Mouse (Mus musculus) intestine, embryonic 14.5 days (tissue): Measurements from ENCODE around the gene Csad. TPM values are rescaled to one million over a fixed set of nuclear protein-coding genes. Genes with fewer than 3 reads are reported as not detected.

Source experiments
- ATAC-seq: fragments of 200-750 bp; cut with Nextera tagmentation; replicated peaks from 2 replicates; pipeline ENCODE4 v1.8.0; 2017; ENCODE audit warnings: low read depth, moderate number of reproducible peaks, moderate TSS enrichment, moderate library complexity; ENCODE audit not compliant: low FRiP score, low TSS enrichment
- DNase-seq: peaks from one replicate; pipeline ENCODE4 v3.0.0-alpha.2; 2018; ENCODE audit warnings: low spot score
- H3K27ac ChIP-seq: fragments of 300-500 bp; sonication (generic); 2 replicates; pipeline ENCODE4 v1.5.1; 2014; ENCODE audit warnings: low read depth, mild to moderate bottlenecking, control low read depth
- H3K27me3 ChIP-seq: fragments of 300-500 bp; sonication (generic); replicated peaks from 2 replicates; pipeline ENCODE4 v1.6.1; 2014; ENCODE audit warnings: low read length, control low read depth; ENCODE audit not compliant: control insufficient read depth, insufficient read depth
- H3K36me3 ChIP-seq: fragments of 300-500 bp; sonication (generic); 2 replicates; pipeline ENCODE4 v1.6.1; 2014; ENCODE audit warnings: low read length, control low read depth; ENCODE audit not compliant: control insufficient read depth, insufficient read depth
- H3K4me1 ChIP-seq: fragments of 300-500 bp; sonication (generic); replicated peaks from 2 replicates; pipeline ENCODE4 v1.6.1; 2014; ENCODE audit warnings: low read length, control low read depth, mixed read lengths; ENCODE audit not compliant: control insufficient read depth, insufficient read depth
- H3K4me2 ChIP-seq: fragments of 300-500 bp; sonication (generic); 2 replicates; pipeline ENCODE4 v1.6.1; 2014; ENCODE audit warnings: low read length
- H3K4me3 ChIP-seq: fragments of 300-500 bp; sonication (generic); 2 replicates; pipeline ENCODE4 v1.5.1; 2014; ENCODE audit warnings: low read depth, low read length, control low read depth, mixed read lengths
- H3K9ac ChIP-seq: fragments of 300-500 bp; sonication (generic); 2 replicates; pipeline ENCODE4 v1.6.1; 2014; ENCODE audit warnings: mild to moderate bottlenecking, low read length
- H3K9me3 ChIP-seq: fragments of 300-500 bp; sonication (generic); 2 replicates; pipeline ENCODE4 v1.6.1; 2016; ENCODE audit warnings: low read length, control low read depth; ENCODE audit not compliant: control insufficient read depth
- WGBS: fragments of 180-500 bp; shearing (Covaris S2); extraction: QIAGEN DNeasy Blood & Tissue Kit; methylation state at CpG from one replicate; pipeline ENCODE4 v1.1.7; 2014; 5-methylcytosine and 5-hydroxymethylcytosine counted together
- polyA plus RNA-seq: library from polyadenylated mRNA; unstranded; fragments of >200 nt; fragmentation: Nextera tagmentation; extraction: Ambion mirVana; gene quantifications from 2 replicates; pipeline ENCODE4 v1.2.1, GENCODE M21; 2014

Csad gene
- polyA plus RNA-seq, 1 experiment from 2014 or later = 52.3 TPM

DNA sequence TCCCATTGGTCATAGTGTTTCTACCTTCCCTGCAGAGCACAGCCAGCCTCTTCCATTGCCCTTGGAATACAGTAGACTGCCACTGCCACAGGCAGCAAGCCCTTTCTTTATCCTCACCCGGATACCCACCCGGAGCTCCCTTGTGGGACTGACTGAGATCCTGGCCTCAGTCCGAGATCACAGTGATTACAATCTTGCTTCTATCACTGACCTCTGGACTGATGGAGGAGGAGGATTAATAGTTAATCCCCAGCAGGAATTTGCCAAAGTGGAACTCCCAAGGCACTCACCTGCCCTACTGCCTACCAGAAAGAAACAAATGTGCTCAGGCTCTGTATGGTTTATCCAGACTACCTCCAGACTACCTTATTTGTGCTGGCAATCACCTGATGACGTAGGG is 55.0 kb downstream of the Csad start:
- DNase-seq (no peak), ATAC-seq (no peak)
- Histone ChIP-seq H3K36me3 (no peaks in the 10 kb centered on the region), H3K9ac (no peak overlapping the region), H3K4me1 (peaks cover 12% of the 10 kb centered on the region), H3K9me3 (no peaks in the 10 kb centered on the region), H3K4me2 (no peak overlapping the region), H3K27me3 (peaks cover 12% of the 10 kb centered on the region), H3K27ac (no peak overlapping the region), H3K4me3 (no peak overlapping the region)
- 65% methylated on average over 4 of the region's 4 CpGs for WGBS

DNA sequence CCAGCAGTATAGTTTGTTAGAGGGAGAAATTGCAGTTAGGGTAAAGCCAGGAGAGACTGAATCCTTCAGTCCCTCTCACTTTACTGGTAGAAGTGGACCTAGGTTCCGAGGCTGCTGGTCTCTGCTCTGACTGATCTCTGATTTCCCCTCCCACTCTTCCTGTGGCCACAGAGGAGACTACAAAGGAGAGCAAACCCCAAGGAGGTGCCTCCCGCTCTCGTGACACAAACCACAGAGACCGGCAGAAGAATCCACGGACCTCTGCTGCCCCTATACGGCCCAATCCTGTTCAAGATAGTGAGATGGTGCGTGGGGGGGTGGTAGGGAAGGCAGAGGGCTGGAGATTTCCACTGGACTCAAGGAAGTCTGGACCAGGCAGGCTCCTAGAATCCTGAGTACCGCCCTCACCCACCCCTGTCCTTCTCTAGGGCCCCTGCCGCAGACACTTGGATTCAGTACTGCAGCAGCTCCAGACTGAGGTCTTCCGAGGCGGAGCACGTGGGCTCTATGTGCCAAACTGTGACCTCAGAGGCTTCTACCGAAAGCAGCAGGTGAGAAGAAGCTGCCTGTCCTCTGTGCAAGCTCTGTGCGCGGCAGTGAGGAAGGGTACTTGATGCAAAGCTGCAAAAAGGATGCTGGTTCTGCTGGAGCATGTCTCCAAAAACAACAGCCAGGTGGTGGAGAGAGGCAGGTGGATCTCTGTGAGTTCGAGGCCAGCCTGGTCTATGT is 56.7 kb downstream of the Csad start:
- Histone ChIP-seq H3K4me1 (peaks cover 22% of the 10 kb centered on the region), H3K9me3 (no peaks in the 10 kb centered on the region), H3K9ac (no peak overlapping the region), H3K27me3 (peaks cover 24% of the 10 kb centered on the region), H3K27ac (no peak overlapping the region), H3K4me3 (no peak overlapping the region), H3K4me2 (no peak overlapping the region), H3K36me3 (no peaks in the 10 kb centered on the region)
- DNase-seq = no peak
- no peak for ATAC-seq
- WGBS = 59% methylated on average over 16 of the region's 16 CpGs

DNA sequence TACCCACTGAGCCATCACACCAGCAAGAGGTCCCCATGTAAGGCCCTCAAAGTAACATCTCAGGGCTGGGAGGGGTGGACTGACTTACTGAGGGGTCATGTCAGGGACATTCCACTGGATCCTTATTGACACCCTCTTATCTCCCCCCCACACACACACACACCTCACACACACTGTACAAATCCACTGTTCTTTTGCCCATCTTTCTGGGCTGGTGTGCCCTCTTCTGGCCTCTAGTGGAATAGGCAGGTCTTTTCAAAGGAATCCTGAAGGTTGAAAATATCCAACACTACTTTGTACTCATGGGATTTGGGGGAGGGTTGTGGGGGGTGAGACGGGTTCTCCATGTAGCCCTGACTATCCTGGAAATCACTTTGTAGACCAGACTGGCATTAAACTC is 57.6 kb downstream of the Csad start:
- WGBS = 5% methylated on average over 1 of the region's 1 CpGs
- Histone ChIP-seq H3K9me3 (no peaks in the 10 kb centered on the region), H3K27me3 (peaks cover 24% of the 10 kb centered on the region), H3K9ac (no peak overlapping the region), H3K4me2 (no peak overlapping the region), H3K27ac (no peak overlapping the region), H3K4me3 (no peak overlapping the region), H3K36me3 (no peaks in the 10 kb centered on the region), H3K4me1 (peaks cover 23% of the 10 kb centered on the region)
- no peak for ATAC-seq
- DNase-seq = no peak

DNA sequence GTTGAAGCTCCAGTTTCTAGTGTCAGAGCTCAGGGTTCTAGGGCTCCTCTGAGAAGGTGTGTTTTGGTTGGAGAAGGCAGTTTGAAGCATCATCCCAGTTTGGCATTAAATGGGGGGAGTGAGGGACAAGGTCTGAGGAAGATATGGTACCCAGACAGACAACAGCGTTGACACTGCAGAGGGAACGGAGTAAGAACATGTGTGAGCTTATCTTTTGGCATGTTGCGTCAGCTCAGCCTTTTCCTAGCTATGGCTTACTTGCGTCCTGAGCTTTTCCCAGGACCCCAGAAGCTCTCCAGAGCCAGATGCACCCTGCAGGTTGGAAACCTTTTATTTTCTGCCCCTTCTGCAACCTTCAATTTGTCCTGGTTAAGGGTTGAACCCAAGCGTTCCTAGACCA is 58.4 kb downstream of the Csad start:
- peaks cover 23% of the 10 kb centered on the region for H3K4me1 ChIP-seq
- H3K36me3 ChIP-seq = no peaks in the 10 kb centered on the region
- H3K4me3 ChIP-seq = no peak overlapping the region
- H3K9ac ChIP-seq = no peak overlapping the region
- no peak for DNase-seq
- peaks cover 24% of the 10 kb centered on the region for H3K27me3 ChIP-seq
- no peak for ATAC-seq
- no peak overlapping the region for H3K4me2 ChIP-seq
- 86% methylated on average over 5 of the region's 5 CpGs for WGBS
- no peak overlapping the region for H3K27ac ChIP-seq
- no peaks in the 10 kb centered on the region for H3K9me3 ChIP-seq

DNA sequence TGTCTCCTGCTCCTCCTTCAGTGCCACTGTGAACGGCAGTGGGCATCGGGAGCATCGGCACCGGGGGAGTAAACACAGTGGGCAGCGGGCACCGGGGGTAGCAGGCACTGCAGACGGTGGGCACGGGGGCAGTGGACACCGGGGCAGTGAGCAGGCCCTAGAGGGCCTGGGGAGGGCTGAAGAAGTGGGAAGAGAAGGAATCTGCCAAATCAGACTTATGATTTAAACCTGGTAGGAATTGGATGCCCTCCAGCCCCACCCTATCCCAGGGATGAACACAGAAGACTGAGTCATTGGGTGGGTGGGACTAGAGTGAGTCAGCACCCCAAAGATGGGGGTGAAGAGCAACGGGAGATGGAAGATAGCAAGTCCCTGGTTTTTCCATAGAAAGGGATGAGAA is 59.2 kb downstream of the Csad start:
- Histone ChIP-seq H3K9me3 (no peaks in the 10 kb centered on the region), H3K4me1 (peaks cover 23% of the 10 kb centered on the region; the same call in 1 of the 2 replicates), H3K4me2 (no peak overlapping the region), H3K27me3 (peaks cover 24% of the 10 kb centered on the region), H3K36me3 (no peaks in the 10 kb centered on the region), H3K9ac (no peak overlapping the region), H3K4me3 (no peak overlapping the region), H3K27ac (no peak overlapping the region)
- ATAC-seq (no peak), DNase-seq (no peak)
- 78% methylated on average over 10 of the region's 10 CpGs for WGBS

DNA sequence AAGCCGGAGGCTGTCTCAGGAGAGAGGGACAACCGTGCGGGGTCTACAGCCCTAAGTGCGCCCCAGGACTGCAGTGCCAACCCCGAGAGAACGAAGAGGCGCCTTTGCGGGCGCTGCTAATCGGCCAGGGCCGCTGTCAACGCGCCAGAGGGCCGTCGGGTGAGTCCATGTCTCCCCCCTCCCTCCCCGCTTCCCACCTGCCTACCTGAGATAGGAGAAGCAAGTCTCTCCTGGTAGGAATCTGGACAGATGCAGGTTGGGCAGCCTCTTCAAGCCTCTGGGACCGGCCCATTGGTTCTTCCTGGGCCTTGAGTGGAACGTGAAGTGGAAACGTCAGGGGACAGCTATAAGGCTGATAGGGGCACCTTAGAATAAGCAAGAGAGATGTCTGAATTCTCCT is 59.8 kb downstream of the Csad start:
- H3K27me3 ChIP-seq = peaks cover 24% of the 10 kb centered on the region
- H3K27ac ChIP-seq = no peak overlapping the region
- H3K9ac ChIP-seq = no peak overlapping the region
- H3K36me3 ChIP-seq = no peaks in the 10 kb centered on the region
- peak overlapping the region; percentile 20 for H3K4me3 ChIP-seq
- 17% methylated on average over 19 of the region's 19 CpGs for WGBS
- H3K4me1 ChIP-seq = peaks cover 18% of the 10 kb centered on the region; the same call in 1 of the 2 replicates
- H3K9me3 ChIP-seq = no peaks in the 10 kb centered on the region
- DNase-seq = no peak
- no peak for ATAC-seq
- H3K4me2 ChIP-seq = peak overlapping the region; percentile 13

DNA sequence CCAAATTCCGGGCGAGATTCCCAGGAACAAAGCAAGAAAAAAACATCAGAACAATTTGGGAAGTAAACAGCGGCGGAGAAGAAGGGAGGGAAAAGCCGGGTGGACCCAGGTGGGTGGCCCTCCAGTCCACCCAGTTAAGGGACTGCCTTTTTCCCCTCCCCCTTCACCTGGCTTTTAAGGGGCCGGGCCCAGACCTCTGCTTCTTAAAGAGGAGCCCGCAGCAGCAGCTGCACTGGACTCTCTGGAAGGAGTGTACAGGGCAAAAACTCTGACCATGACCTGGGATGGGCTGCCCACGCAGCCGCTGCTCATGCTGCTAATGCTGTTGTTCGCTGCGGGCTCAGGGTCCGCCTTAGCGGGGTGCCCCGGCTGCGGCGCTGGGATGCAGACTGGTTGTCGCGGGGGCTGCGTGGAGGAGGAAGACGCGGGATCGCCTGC is 60.2 kb downstream of the Csad start, which contains the start of gene Igfbp6:
Gene Igfbp6, plus strand, starts transcription at position 89 of the 438 bp plus-strand sequence.
- no peak within 1 kb of the TSS for H3K27ac ChIP-seq
- H3K4me1 ChIP-seq = peaks cover 18% of the 10 kb centered on the region; the same call in 1 of the 2 replicates
- peak within 1 kb of the TSS; percentile 13 for H3K4me2 ChIP-seq
- H3K36me3 ChIP-seq = no peaks in the 10 kb centered on the region
- 13% methylated on average over 22 of the region's 22 CpGs for WGBS
- peak within 1 kb of the TSS; percentile 20 for H3K4me3 ChIP-seq
- H3K9me3 ChIP-seq = no peaks in the 10 kb centered on the region
- DNase-seq (no peak), ATAC-seq (no peak)
- H3K27me3 ChIP-seq = peaks cover 24% of the 10 kb centered on the region
- H3K9ac ChIP-seq = no peak within 1 kb of the TSS

DNA sequence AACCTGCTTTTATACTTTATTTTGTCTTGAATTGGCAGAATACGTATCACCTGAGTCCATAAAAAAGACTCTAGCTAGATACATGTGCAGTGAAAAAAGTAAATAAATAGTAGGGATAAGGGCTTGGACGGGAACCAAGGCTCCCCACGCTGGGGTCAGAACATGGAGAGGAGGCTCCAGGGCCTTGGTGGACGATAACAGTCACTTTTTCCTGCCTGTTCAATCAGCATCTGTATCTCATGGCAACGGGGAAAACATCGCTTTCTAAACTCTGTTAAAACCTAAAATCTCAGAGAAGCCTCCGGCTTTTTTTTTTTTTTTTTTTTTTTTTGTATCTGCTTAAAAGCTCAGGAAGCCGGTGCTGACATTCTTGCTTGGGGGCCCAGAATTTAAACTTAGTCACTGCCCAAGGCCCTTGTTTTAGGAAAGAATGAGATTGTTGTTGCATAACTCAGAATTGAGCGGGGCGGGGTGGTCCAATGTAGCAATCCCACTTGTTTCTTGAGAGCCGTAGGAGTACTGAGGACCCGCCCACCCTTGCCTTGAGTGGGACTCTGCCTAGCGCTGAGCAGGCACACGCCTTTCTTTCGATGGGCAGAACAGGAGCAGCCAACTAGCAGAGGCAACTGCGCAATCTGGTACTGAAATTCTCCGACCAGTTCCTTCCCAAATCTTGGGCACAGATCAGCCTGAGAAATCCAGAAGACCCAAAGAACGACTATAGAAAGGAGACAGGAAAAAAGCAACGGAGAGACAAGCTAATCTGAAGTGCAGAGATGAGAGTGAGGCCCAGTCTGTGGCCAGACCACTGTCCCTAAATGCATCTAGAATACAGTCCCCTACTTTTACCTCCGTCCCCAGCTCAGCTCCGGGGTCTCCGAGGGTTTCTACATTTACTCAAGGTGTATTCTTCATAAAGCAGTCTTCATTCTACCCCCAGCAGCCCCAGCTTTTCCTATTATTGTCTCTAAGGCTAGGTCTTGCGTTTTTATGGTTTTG is 61.3 kb downstream of the Csad start:
- DNase-seq = peak; percentile 63

More for the DNA sequence above, 61.3 kb downstream of the Csad start:
- no peaks in the 10 kb centered on the region for H3K36me3 ChIP-seq
- no peak overlapping the region for H3K27ac ChIP-seq
- no peak overlapping the region for H3K9ac ChIP-seq
- peaks cover 24% of the 10 kb centered on the region for H3K27me3 ChIP-seq
- WGBS = 48% methylated on average over 23 of the region's 23 CpGs
- no peak overlapping the region for H3K4me2 ChIP-seq
- ATAC-seq = no peak
- H3K9me3 ChIP-seq = no peaks in the 10 kb centered on the region
- peaks cover 18% of the 10 kb centered on the region; the same call in 1 of the 2 replicates for H3K4me1 ChIP-seq
- no peak overlapping the region for H3K4me3 ChIP-seq
